8 mouse cellular contexts compared by ENCODE assay signal in genomic region chr13:62964640-62965311, GRCm38 (mm10). TPM values are rescaled to one million over a fixed set of nuclear protein-coding genes. Genes with fewer than 3 reads are reported as not detected.
DNase-seq lines count a peak whose midpoint lies in the region; ATAC-seq and TF ChIP-seq lines count a peak whose summit lies in the region.

TSS of gene 2010111I01Rik (plus strand) at chr13:62964893.

- peak within 1 kb of the TSS; percentile 78 for H3K4me2 ChIP-seq in hindbrain, postnatal 0 days (ENCODE audit: low read depth, low read length)

- no peaks in the 10 kb centered on the region for H3K27me3 ChIP-seq in hindbrain, postnatal 0 days (ENCODE audit: insufficient read depth, low read length)

- TF ChIP-seq CTCF in gastrocnemius, adult 2 months (IDR thresholded peaks at IDR 0.05): peak; percentile 41
- TF ChIP-seq CTCF in hindbrain, postnatal 0 days (IDR thresholded peaks at IDR 0.05; ENCODE audit: low read depth): peak; percentile 69
- TF ChIP-seq CTCF in left cerebral cortex, adult 2 months (IDR thresholded peaks at IDR 0.05): peak; percentile 25

- H3K36me3 ChIP-seq in hindbrain, postnatal 0 days (ENCODE audit: insufficient read depth, low read length): no peaks in the 10 kb centered on the region

- peak; percentile 95 for ATAC-seq in common myeloid progenitor, adult 5-6 weeks (replicated peaks; ENCODE audit: low read depth, poor library complexity, severe bottlenecking)
- ATAC-seq in hindbrain, postnatal 0 days: peak; percentile 96
- ATAC-seq in megakaryocyte, adult 5-6 weeks (ENCODE audit: poor library complexity, severe bottlenecking): peak; percentile 99

- no peaks in the 10 kb centered on the region for H3K9me3 ChIP-seq in hindbrain, postnatal 0 days (ENCODE audit: low read length)

- peak within 1 kb of the TSS; percentile 84 for H3K27ac ChIP-seq in gastrocnemius, adult 2 months
- H3K27ac ChIP-seq in hindbrain, postnatal 0 days: peak within 1 kb of the TSS; percentile 59; the same call in 1 of the 2 replicates
- peak within 1 kb of the TSS; percentile 89 for H3K27ac ChIP-seq in left cerebral cortex, adult 2 months

- under 1% methylated on average over 41 of the region's 41 CpGs for WGBS in hindbrain, postnatal 0 days

- peak; percentile 98 for DNase-seq in ZHBTc4 (ENCODE audit: low read depth, low spot score)
- DNase-seq in gastrocnemius, adult 2 months: peak; percentile 98
- DNase-seq in hindbrain, postnatal 0 days (ENCODE audit: low spot score): peak; percentile 99
- peak; percentile 97 to 98 for DNase-seq in left cerebral cortex, adult 2 months (ENCODE audit: extremely low spot score in 1 of 2, low spot score in 2 of 2)
- peak; percentile 97 to 98 for DNase-seq in right cerebral cortex, adult 2 months (ENCODE audit: low spot score in 2 of 2)
- peak; percentile 97 for DNase-seq in urinary bladder, postnatal 14 days (ENCODE audit: low spot score)

- H3K9ac ChIP-seq in hindbrain, postnatal 0 days (replicated peaks; ENCODE audit: low read length): peak within 1 kb of the TSS; percentile 43

- intact Hi-C loops in gastrocnemius, adult 2 months (cut with DNase I): no loop called here
- intact Hi-C loops in left cerebral cortex, adult 2 months (cut with DNase I): no loop called here

- H3K4me3 ChIP-seq in gastrocnemius, adult 2 months: peak within 1 kb of the TSS; percentile 79
- peak within 1 kb of the TSS; percentile 54 for H3K4me3 ChIP-seq in hindbrain, postnatal 0 days (ENCODE audit: low read length)
- peak within 1 kb of the TSS; percentile 72 for H3K4me3 ChIP-seq in left cerebral cortex, adult 2 months

- 0 out of 2 replicates have a peak, but pooled peaks cover 3% of the 10 kb centered on the region for H3K4me1 ChIP-seq in hindbrain, postnatal 0 days (ENCODE audit: insufficient read depth, low read length)

RNA-seq across cellular contexts. Expression of gene 2010111I01Rik, which starts in this region (rescaled TPM):
- total RNA-seq in common myeloid progenitor, adult 5-6 weeks (2017): 66.2 and 88.1 TPM in 2 replicates
- 10 to 100 TPM; 56.8 to 61.4 TPM for total RNA-seq in gastrocnemius, adult 2 months (2021)
- total RNA-seq in hindbrain, postnatal 0 days (2014; rRNA removed): 29.8 and 35.3 TPM in 2 replicates
- polyA plus RNA-seq in hindbrain, postnatal 0 days (2015; fragmentation: Nextera tagmentation; extraction: Ambion mirVana): 15.9 and 18.6 TPM in 2 replicates
- total RNA-seq in left cerebral cortex, adult 2 months (2021): 100 to 1,000 TPM; 122 to 140 TPM
- 18.1 and 20.1 TPM in 2 replicates for total RNA-seq in megakaryocyte, adult 5-6 weeks (2015)
- 21.5 and 21.9 TPM in 2 replicates for total RNA-seq in megakaryocyte, adult 5-6 weeks (2017)

Comparison
In these comparisons a context has a peak if more than half of its experiments do, and no peak if none do; other contexts are left out.
1. Peak in every context shown above with its lines: DNase-seq, ATAC-seq, H3K4me3 ChIP-seq and H3K27ac ChIP-seq.